Mouse (Mus musculus) macrophage (primary cell): ENCODE measurements at regions not wholly inside any gene's neighbourhood (a gene's known extent, or its start where the extent isn't known, plus 50 kb on each side); places are given as distances from the start of the nearest gene placed in this dataset.

Experiments used
- H3K27ac ChIP-seq: fragments of 350-480 bp; formaldehyde crosslinking; 2 replicates; pipeline ENCODE4 v1.9.0; 2021
- H3K36me3 ChIP-seq: fragments of 350-480 bp; formaldehyde crosslinking; 2 replicates; pipeline ENCODE4 v1.9.0; 2021; ENCODE audit errors: inconsistent target
- H3K4me3 ChIP-seq: fragments of 350-480 bp; formaldehyde crosslinking; 2 replicates; pipeline ENCODE4 v1.9.0; 2021; ENCODE audit errors: inconsistent target
- H3K79me2 ChIP-seq: fragments of 350-480 bp; formaldehyde crosslinking; 2 replicates; pipeline ENCODE4 v1.9.0; 2021; ENCODE audit errors: inconsistent target
- WGBS: methylation state at CpG from one replicate; pipeline ENCODE4 v1.1.7; 2026; ENCODE audit warnings: inconsistent platforms; ENCODE audit not compliant: missing documents; 5-methylcytosine and 5-hydroxymethylcytosine counted together

DNA sequence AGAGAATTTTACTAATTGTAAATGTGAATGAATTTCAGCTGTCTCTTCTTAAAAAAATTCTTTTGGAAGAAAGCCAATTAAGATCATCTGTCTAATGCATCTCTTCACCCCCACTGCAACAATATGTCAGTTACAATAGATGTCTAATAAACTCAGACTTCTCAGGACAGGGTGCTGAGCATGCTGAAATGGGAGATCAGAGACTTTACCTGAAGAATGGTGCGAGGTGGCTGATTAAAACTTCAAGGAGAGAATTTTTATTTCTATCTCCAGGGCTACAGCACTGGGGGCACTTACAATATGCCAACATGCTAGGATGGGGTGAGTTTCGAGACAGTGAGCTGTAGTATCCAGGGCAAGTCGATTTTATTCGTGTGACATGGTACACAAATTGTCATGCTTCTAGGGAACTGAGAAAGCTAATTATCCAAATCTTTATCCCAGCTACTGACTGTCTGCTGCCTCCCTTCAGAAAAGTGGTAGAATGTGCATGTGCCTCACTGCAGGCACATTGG, 449.0 kb upstream of the Fam92a start:
- Histone ChIP-seq H3K36me3 (no peaks in the 10 kb centered on the region), H3K79me2 (no peaks in the 10 kb centered on the region), H3K27ac (no peak overlapping the region), H3K4me3 (no peak overlapping the region)
- WGBS, result 85% methylated on average over 4 of the region's 4 CpGs

DNA sequence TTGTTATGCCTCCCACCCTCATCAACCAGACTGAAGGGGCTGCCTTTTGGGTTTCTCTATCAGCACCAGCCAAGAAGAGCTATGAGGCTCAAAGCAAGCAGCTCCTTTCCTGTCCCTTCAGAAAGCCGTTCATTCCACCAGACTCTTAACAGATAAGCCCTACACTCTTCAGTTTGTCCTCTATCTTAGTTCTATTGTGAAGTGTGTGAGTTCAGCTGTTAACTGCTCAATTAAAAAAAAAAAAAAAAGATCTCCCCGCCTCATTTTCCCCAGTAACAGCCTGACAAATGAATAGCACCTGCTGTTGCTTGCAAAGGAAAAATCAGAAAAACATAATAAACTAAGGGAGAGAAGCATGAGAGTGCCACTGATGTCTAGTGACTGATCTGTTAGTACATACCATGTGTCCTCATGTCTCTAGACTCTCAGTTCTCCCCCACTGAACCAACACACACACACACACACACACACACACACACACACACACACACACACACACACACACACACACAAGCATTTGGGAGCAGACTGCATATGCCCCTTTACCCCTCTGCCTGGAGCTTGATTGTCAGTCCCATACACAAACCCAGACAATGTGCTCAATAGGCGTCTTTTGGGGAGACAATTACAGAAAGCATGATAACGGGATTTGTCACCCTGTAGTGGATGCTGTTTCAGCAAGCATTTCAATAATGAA, 448.4 kb upstream of the Fam92a start:
- Histone ChIP-seq H3K4me3 (no peak overlapping the region), H3K36me3 (no peaks in the 10 kb centered on the region), H3K27ac (no peak overlapping the region), H3K79me2 (no peaks in the 10 kb centered on the region)
- 96% methylated on average over 4 of the region's 4 CpGs for WGBS

DNA sequence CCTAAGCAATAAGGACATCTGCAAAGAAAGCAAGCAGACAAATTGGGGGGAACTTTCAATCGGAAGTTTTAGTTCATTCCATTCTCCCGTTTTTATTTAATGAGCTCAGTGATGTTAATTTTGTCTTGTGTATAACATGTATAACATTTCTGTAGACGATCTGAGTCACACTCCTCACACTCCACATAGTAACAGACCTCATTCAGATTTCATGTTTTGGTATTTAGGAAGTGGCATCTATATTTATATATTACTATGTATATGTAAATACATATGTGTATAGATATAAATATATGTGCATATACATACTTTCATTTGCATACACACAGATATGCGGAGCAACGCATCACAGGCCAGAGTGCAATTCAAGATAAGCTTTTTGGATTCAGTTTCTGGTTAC, 444.9 kb upstream of the Fam92a start:
- no peak overlapping the region for H3K27ac ChIP-seq
- WGBS, result 83% methylated on average over 5 of the region's 5 CpGs
- H3K36me3 ChIP-seq, result no peaks in the 10 kb centered on the region
- H3K79me2 ChIP-seq, result no peaks in the 10 kb centered on the region
- no peak overlapping the region for H3K4me3 ChIP-seq

- Histone ChIP-seq H3K4me3 (no peak overlapping the region), H3K36me3 (no peaks in the 10 kb centered on the region), H3K27ac (no peak overlapping the region), H3K79me2 (no peaks in the 10 kb centered on the region)
- WGBS, result 79% methylated on average over 4 of the region's 5 CpGs
These were observed 439.7 kb upstream of the Fam92a start for GRCm38 (mm10) chr4:12611511-12611910.

DNA sequence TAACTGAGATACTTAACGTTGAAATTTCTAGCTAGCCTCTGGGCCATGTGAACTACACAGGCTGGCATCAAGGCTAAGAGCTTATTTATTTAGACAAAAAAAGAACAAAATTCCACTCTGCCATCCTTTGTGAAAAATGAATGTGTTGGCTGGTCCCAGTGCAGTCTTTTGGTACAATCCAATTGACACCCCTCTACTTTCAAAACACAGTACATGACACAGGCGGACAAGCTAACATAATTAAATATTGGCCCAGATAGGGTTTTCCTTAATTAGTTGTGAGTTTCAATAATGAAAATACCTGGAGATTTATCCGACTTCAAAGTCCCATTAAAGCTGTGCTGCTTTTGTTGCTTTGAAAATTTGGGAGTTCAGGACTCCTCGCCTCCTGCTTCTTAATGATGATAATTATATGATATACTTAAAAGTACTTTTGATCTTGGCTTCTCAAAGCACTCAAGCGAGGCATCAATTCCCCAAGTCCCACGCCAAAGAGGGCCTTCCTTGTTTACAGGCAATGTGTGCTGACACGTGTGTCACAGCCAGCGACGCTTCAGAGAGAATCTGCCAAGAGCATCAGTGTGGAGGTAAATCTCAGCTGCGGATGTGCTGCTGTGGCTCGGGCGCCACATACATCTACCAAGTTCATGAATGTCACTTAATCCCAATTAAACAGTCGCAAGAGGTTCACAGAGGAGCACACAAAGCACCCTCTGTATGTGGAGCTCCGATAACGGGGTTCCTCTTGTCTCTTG, 429.5 kb upstream of the Fam92a start:
- no peaks in the 10 kb centered on the region for H3K36me3 ChIP-seq
- H3K4me3 ChIP-seq, result no peak overlapping the region
- no peaks in the 10 kb centered on the region for H3K79me2 ChIP-seq
- WGBS, result 91% methylated on average over 15 of the region's 15 CpGs
- no peak overlapping the region for H3K27ac ChIP-seq

DNA sequence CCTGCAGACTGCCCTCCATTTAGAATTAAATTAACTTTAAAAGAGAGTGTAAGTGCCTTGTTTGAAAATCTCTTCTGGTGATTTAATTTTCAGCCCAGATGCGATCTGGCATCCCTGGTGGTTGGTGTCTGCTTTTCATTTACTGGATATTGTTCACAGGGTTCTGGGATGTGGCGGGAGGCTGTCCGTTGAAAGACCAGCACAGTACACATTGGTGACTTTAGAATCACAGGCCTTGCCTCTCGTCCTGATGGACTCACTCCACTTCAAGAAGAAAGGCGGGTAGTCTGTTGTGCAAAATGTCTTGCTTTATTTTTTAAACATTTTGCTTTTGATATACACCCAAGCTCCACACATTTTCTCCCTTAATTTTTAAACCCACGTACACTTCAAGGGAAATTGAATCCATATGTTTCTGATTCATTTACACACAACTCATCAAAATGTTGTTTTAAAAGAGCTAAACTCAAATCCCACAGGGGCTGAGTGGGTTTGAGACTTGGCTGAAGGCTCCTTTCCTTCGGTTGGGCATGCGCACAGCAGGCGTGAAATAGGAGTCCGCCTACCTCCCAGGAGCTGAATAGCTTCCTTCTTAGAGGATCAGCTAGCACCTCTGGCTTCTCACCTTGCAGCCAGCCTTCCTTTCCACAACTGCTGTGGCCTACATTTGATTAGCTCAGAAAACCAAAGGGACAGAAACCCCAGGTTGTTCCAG, 424.1 kb upstream of the Fam92a start:
- H3K36me3 ChIP-seq, result no peaks in the 10 kb centered on the region
- no peak overlapping the region for H3K4me3 ChIP-seq
- no peak overlapping the region for H3K27ac ChIP-seq
- 94% methylated on average over 10 of the region's 10 CpGs for WGBS
- no peaks in the 10 kb centered on the region for H3K79me2 ChIP-seq

- Histone ChIP-seq H3K27ac (no peak overlapping the region), H3K79me2 (no peaks in the 10 kb centered on the region), H3K4me3 (no peak overlapping the region), H3K36me3 (no peaks in the 10 kb centered on the region)
- WGBS, result 83% methylated on average over 3 of the region's 3 CpGs
These were observed 421.2 kb upstream of the Fam92a start for GRCm38 (mm10) chr4:12592973-12593372.

DNA sequence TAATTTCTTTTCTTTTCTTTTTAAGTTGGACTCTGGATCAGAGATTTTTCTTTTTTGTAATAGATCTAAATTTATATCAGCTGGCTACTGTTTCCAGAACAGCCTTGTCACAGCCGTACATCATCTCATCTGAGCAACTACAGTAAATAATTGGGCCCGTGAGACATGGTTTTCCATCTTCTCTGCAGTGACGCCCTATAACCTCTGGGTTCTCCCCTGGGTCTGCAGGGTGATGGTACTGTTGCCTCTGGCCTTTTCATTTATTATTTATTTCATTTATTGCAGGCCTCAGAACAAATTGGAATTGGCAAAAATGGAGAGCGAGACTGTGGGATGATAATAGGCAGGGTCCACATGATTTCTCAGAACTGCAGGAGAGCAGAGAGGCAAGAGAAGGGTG, 406.3 kb upstream of the Fam92a start:
- 89% methylated on average over 4 of the region's 4 CpGs for WGBS
- Histone ChIP-seq H3K4me3 (no peak overlapping the region), H3K27ac (no peak overlapping the region), H3K36me3 (no peaks in the 10 kb centered on the region), H3K79me2 (no peaks in the 10 kb centered on the region)

DNA sequence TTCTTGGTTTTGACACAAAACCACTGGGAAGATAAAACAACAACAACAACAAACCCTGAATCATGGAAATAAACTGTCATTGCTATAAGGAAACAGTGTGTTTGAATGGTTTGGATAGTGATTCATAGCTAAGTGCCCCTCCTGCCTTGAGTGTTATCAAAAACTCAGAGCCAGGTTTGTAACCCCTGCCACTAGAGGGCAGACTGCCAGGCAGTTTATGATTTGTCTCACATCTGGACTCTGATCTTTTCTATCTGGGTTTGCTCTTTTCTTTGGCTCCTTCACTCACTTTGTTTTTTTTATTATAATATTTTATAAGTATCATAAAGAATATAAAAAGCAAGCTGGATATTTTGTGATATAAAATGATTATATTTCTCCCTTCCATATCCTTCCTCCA, 400.1 kb upstream of the Fam92a start:
- no peak overlapping the region for H3K27ac ChIP-seq
- H3K79me2 ChIP-seq, result no peaks in the 10 kb centered on the region
- no peaks in the 10 kb centered on the region for H3K36me3 ChIP-seq
- no peak overlapping the region for H3K4me3 ChIP-seq

DNA sequence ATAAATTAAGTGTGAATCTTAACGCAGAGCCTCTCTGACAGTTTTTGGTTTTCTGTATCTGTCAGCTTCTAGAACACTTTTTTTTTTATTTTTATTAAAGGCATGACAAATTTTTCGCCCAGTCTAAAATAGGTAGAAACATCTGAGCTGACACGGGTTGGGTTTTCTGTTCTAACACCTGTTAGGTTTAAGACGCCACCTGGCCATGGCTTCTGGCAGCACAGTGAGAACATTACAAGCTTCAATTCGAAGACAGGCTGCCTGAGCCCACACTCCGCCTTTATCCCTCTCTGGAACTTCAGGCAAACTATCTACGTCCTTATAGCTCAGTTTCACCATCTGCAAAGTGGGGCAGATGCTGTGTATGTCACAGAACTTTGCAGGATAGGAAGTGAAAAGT, 398.9 kb upstream of the Fam92a start:
- Histone ChIP-seq H3K27ac (no peak overlapping the region), H3K79me2 (no peaks in the 10 kb centered on the region), H3K36me3 (no peaks in the 10 kb centered on the region), H3K4me3 (no peak overlapping the region)
- 81% methylated on average over 7 of the region's 7 CpGs for WGBS

GRCm38 (mm10) chr4:12567643-12568042, 395.8 kb upstream of the Fam92a start:
- H3K79me2 ChIP-seq, result no peaks in the 10 kb centered on the region
- H3K4me3 ChIP-seq, result no peak overlapping the region
- no peak overlapping the region for H3K27ac ChIP-seq
- 83% methylated on average over 5 of the region's 5 CpGs for WGBS
- no peaks in the 10 kb centered on the region for H3K36me3 ChIP-seq

- WGBS, result 100% methylated on average over 1 of the region's 1 CpGs
- Histone ChIP-seq H3K27ac (no peak overlapping the region), H3K36me3 (no peaks in the 10 kb centered on the region), H3K79me2 (no peaks in the 10 kb centered on the region), H3K4me3 (no peak overlapping the region)
These were observed 391.2 kb upstream of the Fam92a start for GRCm38 (mm10) chr4:12563016-12563415.

DNA sequence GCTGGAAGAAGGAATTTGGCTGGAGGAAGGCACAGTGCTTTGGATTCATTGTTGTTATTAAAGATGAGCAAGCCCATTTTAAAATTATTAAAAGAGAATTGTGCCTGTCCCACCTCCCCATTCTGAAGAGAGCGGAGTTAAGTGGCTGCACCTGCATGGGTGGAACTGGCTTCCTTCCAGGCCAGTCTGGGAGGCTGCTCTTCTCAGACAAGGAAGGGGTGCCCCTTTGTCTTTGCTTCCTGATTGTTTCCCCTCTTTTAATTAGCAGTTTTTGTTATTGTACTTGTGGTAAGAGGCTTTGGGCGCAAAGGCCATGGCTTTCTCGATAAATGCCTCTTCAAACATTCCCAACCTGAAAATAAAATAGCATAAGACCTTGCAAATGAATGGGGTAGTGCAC, 388.7 kb upstream of the Fam92a start:
- Histone ChIP-seq H3K27ac (no peak overlapping the region), H3K4me3 (no peak overlapping the region), H3K36me3 (no peaks in the 10 kb centered on the region), H3K79me2 (no peaks in the 10 kb centered on the region)
- WGBS, result 48% methylated on average over 3 of the region's 3 CpGs

GRCm38 (mm10) chr4:12560015-12560414, 388.2 kb upstream of the Fam92a start:
- Histone ChIP-seq H3K4me3 (no peak overlapping the region), H3K36me3 (no peaks in the 10 kb centered on the region), H3K27ac (no peak overlapping the region), H3K79me2 (no peaks in the 10 kb centered on the region)
- 83% methylated on average over 4 of the region's 4 CpGs for WGBS

DNA sequence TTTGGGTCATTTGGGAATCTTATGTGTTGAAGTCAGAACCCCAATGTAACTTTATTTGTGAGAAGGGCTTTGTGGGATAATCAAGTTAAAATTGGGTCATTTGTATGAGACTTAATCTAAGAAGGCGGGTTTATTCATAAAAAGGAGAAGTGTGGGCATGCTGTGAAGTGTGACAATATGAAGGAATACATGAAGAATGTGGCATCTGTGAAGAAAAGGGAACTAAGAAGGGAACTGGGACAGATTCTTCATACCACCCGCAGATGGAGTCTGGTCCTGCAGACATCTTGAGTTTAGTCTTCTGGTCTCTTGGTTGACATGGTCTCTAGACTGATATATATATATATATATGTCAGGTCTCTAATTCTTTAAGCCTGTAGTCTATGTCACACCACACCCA, 385.3 kb upstream of the Fam92a start:
- Histone ChIP-seq H3K36me3 (no peaks in the 10 kb centered on the region), H3K79me2 (no peaks in the 10 kb centered on the region), H3K4me3 (no peak overlapping the region), H3K27ac (no peak overlapping the region)
- WGBS, result 7% methylated on average over 1 of the region's 2 CpGs
